Mouse (Mus musculus) gonadal fat pad, adult 2 months (tissue): ENCODE data around the gene Tmem104. TPM values are rescaled to one million over a fixed set of nuclear protein-coding genes. Genes with fewer than 3 reads are reported as not detected.

Experiments
- DNase-seq: peaks from one replicate; pipeline ENCODE4 v3.0.0-alpha.2; 2012; ENCODE audit warnings: low read depth
- polyA plus RNA-seq: library from polyadenylated mRNA; depleted of rRNA; stranded (reverse); fragments of >200 nt; gene quantifications from 2 replicates; pipeline ENCODE4 v1.2.3, GENCODE M21; 2012; rRNA removed

The Tmem104 gene
- polyA plus RNA-seq, 1 experiment = 14.6 TPM

DNA sequence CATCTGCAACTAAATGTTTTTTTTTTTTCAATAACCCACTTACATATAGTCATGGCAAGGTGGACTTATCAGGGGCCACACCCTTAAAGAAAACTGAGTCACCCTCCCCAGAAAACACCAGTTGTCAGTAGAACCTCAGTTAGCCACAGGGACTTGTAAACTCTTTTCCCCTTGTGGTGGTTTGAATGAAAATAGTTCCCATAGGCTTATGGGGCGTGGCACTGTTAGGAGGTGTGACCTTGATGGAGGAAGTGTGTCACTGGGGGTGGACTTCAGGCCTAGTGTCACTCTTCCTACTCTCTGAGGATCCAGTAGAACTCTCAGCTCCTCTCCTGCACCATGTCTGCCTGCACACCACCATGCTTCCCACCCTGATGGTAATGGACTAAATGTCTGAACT is 92.4 kb downstream of the Tmem104 start:
- no peak for DNase-seq

GRCm38 (mm10) chr11:115282295-115282694 is 95.0 kb downstream of the Tmem104 start:
- DNase-seq = no peak

DNA sequence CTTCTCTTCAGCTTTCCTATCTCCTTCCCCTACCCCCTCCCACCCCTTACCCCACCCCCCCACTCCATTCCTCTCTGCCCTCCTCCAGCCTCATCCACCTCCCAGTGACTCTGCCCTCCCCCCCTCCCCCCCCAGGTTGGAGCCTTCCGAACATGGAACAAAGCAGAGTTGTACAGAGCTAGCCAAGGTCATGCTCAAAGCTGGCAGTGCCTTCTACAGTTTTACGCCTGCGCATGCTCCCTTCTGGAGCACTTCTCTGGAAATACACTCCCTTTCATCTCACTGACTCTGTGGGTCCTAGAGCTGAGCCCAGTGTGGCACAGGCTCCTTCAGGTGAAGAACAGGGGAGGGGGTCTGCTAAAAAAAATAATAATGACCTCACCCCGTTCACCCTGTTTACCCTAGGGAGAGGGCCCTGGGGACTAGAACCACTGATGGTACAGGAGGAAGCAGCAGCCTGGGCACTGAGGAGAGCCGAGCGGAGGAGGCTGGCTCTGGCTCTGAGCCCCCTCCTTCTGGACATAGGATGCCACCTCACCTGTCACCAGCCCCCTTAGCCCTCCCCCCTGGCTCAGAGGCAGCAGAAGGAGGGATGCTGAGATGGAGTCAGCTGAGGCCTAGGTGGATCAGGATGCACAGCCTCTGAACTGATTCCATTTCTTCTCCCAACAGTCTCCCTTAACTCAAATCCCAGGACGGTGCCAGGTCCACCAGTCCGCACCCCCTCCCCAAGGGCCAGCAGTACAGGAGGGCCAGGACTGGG is 95.6 kb downstream of the Tmem104 start:
- DNase-seq = no peak

DNA sequence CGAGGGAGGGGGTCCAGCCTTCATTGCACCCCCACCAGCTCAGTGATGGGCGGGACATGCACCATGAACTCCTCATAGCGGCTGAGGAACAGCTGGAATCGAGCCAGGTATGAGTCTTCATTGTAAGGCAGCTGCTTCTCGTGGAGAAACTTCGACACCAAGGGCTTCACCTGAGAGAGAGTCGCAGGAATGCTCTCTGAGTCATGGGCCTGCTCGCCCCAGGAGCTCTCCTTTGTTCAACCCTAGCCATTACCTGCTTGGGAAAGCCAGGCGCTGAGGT is 96.1 kb downstream of the Tmem104 start:
- no peak for DNase-seq

DNA sequence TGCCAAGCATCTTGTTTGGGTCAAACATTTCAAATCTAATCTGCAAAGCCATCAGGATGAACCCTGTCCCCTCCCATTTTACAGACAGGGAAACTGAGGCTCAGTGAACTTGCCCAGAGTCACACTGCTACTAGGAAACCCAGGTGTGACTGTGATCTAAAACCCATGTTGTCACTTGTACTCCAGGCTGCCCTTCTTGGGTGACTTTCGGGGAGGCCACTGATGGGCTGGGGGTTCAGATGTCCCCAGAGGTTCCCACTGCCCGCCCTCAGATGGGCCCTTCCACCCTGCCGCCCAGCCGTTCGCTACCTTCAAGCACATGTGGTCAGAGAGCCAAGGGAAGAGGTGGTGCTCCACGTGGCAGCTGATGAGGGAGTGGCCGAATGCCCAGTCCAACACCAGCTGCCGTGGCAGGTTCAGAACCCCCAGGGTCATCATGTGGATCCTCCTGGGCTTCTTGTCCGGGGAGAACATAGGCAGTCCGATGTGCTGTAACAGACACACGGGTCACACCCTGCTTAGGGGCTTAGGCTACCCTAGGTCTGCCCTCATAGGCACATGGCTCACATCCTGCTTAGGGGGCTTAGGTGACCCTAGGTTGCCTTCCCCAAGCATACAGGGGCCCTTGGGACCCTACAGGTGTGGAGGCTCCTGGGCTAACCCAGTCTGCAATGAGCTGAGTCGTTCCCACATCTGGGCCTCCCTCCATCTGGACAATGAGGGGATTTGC is 96.8 kb downstream of the Tmem104 start:
- no peak for DNase-seq

GRCm38 (mm10) chr11:115285282-115285681 is 98.0 kb downstream of the Tmem104 start:
- DNase-seq = no peak

DNA sequence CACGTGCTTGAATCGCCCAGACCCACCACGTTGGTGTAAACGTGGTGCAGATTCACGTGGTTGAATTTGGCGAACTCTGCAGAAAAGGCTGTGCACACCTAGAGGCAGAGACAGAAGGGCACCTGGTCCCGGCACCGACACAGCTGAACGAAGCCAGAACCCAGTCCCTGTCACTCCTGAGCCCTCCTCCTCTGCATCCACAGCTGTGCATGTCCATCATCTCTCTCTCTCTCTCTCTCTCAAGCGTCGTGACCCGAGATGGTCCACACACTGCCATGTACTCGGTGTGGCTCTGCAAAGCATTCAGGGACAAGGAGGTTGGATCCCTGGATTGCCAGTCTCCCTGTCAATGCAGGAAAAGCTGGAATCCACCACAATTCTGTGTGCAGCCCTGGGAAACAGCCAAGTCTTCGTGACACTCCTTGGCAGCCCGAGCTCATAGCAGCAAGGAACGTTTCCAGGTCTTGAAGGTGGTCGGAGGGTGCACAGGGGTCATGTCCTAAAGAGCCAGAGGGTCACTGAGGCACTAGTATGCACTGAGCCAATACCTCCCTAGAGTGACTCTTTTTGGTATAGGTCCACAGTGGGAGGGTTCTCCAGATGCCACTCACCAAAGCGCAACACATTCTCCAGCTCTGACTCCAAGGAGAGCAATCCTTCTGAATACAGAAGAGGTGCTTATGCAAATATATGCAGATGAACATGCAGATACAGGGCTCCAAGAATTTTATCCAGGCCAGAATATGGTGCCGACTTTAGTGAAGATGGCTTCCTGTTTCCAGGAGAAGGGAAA is 99.1 kb downstream of the Tmem104 start:
- no peak for DNase-seq

- DNase-seq = no peak
Measured at GRCm38 (mm10) chr11:115287386-115287785, 100.1 kb downstream of the Tmem104 start.

- no peak for DNase-seq
Measured at GRCm38 (mm10) chr11:115288305-115288704, 101.0 kb downstream of the Tmem104 start.

DNA sequence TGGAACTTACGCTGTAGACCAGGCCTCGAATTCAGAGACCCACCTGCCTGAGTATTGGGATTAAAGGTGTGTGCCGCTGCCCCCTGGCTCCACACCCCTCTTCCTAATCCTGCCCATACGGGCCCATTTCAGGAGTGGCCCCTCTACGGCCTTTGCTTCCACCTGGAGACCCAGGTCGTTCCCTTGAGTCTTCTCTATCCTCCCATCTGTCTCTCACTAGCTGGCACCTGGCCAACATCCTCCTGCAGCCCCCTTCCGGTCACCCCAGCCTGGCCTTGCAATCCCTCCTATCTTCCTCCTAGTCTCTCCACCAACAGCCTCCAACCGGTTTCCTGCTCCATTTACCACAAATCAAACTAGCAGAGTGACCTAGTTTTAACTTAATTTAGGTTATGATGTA is 102.6 kb downstream of the Tmem104 start:
- no peak for DNase-seq

DNA sequence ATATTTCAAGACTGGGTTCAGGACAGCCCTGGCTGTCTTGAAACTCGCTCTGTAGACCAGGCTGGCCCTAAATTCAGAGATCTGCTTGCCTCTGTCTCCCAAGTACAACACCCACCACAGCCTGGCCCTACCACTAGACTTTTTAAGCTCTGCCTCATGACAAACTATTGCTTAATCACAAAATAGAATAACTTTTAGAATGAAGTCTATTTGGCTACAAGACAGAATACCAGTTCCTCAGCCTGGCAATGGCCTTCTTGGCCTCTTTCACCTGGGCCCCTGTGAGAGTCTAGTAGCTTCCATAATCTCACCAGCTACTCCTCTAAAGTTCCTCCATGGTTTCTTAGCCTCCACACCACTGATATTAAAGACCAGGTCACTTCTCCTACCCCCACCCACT is 103.0 kb downstream of the Tmem104 start:
- DNase-seq = no peak

GRCm38 (mm10) chr11:115290919-115291318 is 103.6 kb downstream of the Tmem104 start:
- DNase-seq = no peak

- no peak for DNase-seq
Measured at GRCm38 (mm10) chr11:115291503-115291902, 104.2 kb downstream of the Tmem104 start.

GRCm38 (mm10) chr11:115292631-115293375 is 105.5 kb downstream of the Tmem104 start:
- DNase-seq = no peak

- DNase-seq = no peak
Measured at GRCm38 (mm10) chr11:115295939-115296338, 108.7 kb downstream of the Tmem104 start.

Other genes starting within 250 kb of the Tmem104 start
- 0.22 and 0.26 TPM in 2 replicates for gene Cd300c, start 218.3 kb upstream of the Tmem104 start, polyA plus RNA-seq
- gene Cd300ld, start 197.6 kb upstream of the Tmem104 start, polyA plus RNA-seq = 2.5 and 4.9 TPM in 2 replicates
- gene Cd300c2, start 185.6 kb upstream of the Tmem104 start, polyA plus RNA-seq = 4.4 and 4.8 TPM in 2 replicates
- 0.65 and 0.74 TPM in 2 replicates for gene Cd300ld2, start 171.3 kb upstream of the Tmem104 start, polyA plus RNA-seq
- gene Cd300ld4, start 160.5 kb upstream of the Tmem104 start, polyA plus RNA-seq = 1.3 and 1.5 TPM in 2 replicates
- 6.8 and 6.9 TPM in 2 replicates for gene Cd300ld5, start 149.7 kb upstream of the Tmem104 start, polyA plus RNA-seq
- gene Cd300ld3, start 139.1 kb upstream of the Tmem104 start, polyA plus RNA-seq = 16.4 and 37.6 TPM in 2 replicates
- gene Cd300e, start 125.3 kb upstream of the Tmem104 start, polyA plus RNA-seq = 0.19 and 0.24 TPM in 2 replicates
- 0.60 and 0.72 TPM in 2 replicates for gene Rab37, start 96.1 kb upstream of the Tmem104 start, polyA plus RNA-seq
- gene Cd300lf, start 53.5 kb upstream of the Tmem104 start, polyA plus RNA-seq = 0.62 and 0.66 TPM in 2 replicates
- gene Slc9a3r1, start 24.1 kb upstream of the Tmem104 start, polyA plus RNA-seq = 63.7 and 90.9 TPM in 2 replicates
- gene Nat9, start 372 bp downstream of the Tmem104 start, polyA plus RNA-seq = 36.3 and 42.6 TPM in 2 replicates
- 0.04 TPM in 1 of 2 replicates, not detected in the other for gene Grin2c, start 79.8 kb downstream of the Tmem104 start, polyA plus RNA-seq
- 7.8 and 9.5 TPM in 2 replicates for gene Fdxr, start 89.6 kb downstream of the Tmem104 start, polyA plus RNA-seq
- gene Fads6, start 110.2 kb downstream of the Tmem104 start, polyA plus RNA-seq = 3.8 and 4.8 TPM in 2 replicates
- 0.27 TPM in 1 of 2 replicates, not detected in the other for gene Otop2, start 119.7 kb downstream of the Tmem104 start, polyA plus RNA-seq
- not detected in 2 replicates for gene Ush1g, start 134.6 kb downstream of the Tmem104 start, polyA plus RNA-seq
- not detected in 2 replicates for gene Otop3, start 147.2 kb downstream of the Tmem104 start, polyA plus RNA-seq
- gene Hid1, start 180.3 kb downstream of the Tmem104 start, polyA plus RNA-seq = 6.6 and 7.8 TPM in 2 replicates
- 7.2 and 8.2 TPM in 2 replicates for gene Cdr2l, start 194.4 kb downstream of the Tmem104 start, polyA plus RNA-seq
- 75.6 and 94.7 TPM in 2 replicates for gene Mrpl58, start 216.3 kb downstream of the Tmem104 start, polyA plus RNA-seq
- 159 and 175 TPM in 2 replicates for gene Atp5h, start 232.5 kb downstream of the Tmem104 start, polyA plus RNA-seq
- gene Kctd2, start 232.6 kb downstream of the Tmem104 start, polyA plus RNA-seq = 29.1 and 31.3 TPM in 2 replicates